Comparison of ENCODE assay signal across 20 mouse cellular contexts in genomic region chr13:10687379-10687778, GRCm38 (mm10).
A peak's percentile ranks its signal among the peaks of the same experiment; 100 is the strongest.
DNase-seq lines count a peak whose midpoint lies in the region; ATAC-seq lines count a peak whose summit lies in the region.
"Had no signal": no experiment of that assay in that cellular context is flagged by ENCODE, and none has a peak within 500 bp of the region (broad histone marks: within the 10 kb centered on the region; RNA-seq: fewer than 3 reads in every experiment).

No protein-coding gene starts in this region.

- no peak overlapping the region for H3K4me2 ChIP-seq in kidney, embryonic 15.5 days
- no peak overlapping the region for H3K4me2 ChIP-seq in midbrain, embryonic 14.5 days (ENCODE audit: low read length)
- H3K4me2 ChIP-seq in midbrain, embryonic 16.5 days (ENCODE audit: low read length) = no peak overlapping the region
- no peak overlapping the region for H3K4me2 ChIP-seq in limb, embryonic 15.5 days
- H3K4me2 ChIP-seq: heart, embryonic 11.5 days; hindbrain, embryonic 15.5 days; intestine, embryonic 15.5 days; limb, embryonic 13.5 days; neural tube, embryonic 12.5 days had no signal

- H3K36me3 ChIP-seq in kidney, embryonic 15.5 days = no peaks in the 10 kb centered on the region
- no peaks in the 10 kb centered on the region for H3K36me3 ChIP-seq in midbrain, embryonic 14.5 days (ENCODE audit: control insufficient read depth, insufficient read depth, low read length)
- H3K36me3 ChIP-seq in midbrain, embryonic 16.5 days (ENCODE audit: control insufficient read depth, insufficient read depth, low read length) = no peaks in the 10 kb centered on the region
- no peaks in the 10 kb centered on the region for H3K36me3 ChIP-seq in limb, embryonic 15.5 days
- H3K36me3 ChIP-seq: hindbrain, embryonic 15.5 days; intestine, embryonic 15.5 days; limb, embryonic 13.5 days; neural tube, embryonic 12.5 days had no signal

- no peaks in the 10 kb centered on the region for H3K9me3 ChIP-seq in kidney, embryonic 15.5 days (replicated peaks)
- H3K9me3 ChIP-seq in midbrain, embryonic 14.5 days (ENCODE audit: control insufficient read depth, low read length) = no peaks in the 10 kb centered on the region
- no peaks in the 10 kb centered on the region for H3K9me3 ChIP-seq in midbrain, embryonic 16.5 days (replicated peaks; ENCODE audit: control insufficient read depth, low read length, poor library complexity, severe bottlenecking)
- H3K9me3 ChIP-seq in limb, embryonic 15.5 days = no peaks in the 10 kb centered on the region
- H3K9me3 ChIP-seq: hindbrain, embryonic 15.5 days; intestine, embryonic 15.5 days; limb, embryonic 13.5 days; neural tube, embryonic 12.5 days had no signal

- H3K4me1 ChIP-seq in kidney, embryonic 15.5 days = no peaks in the 10 kb centered on the region
- no peaks in the 10 kb centered on the region for H3K4me1 ChIP-seq in midbrain, embryonic 14.5 days (ENCODE audit: control insufficient read depth, insufficient read depth, low read length)
- no peaks in the 10 kb centered on the region for H3K4me1 ChIP-seq in midbrain, embryonic 16.5 days (ENCODE audit: control insufficient read depth, insufficient read depth, low read length)
- H3K4me1 ChIP-seq in limb, embryonic 15.5 days = no peaks in the 10 kb centered on the region
- H3K4me1 ChIP-seq: hindbrain, embryonic 15.5 days; intestine, embryonic 15.5 days; limb, embryonic 13.5 days; neural tube, embryonic 12.5 days had no signal

- H3K27me3 ChIP-seq in kidney, embryonic 15.5 days = no peaks in the 10 kb centered on the region
- no peaks in the 10 kb centered on the region for H3K27me3 ChIP-seq in midbrain, embryonic 14.5 days (ENCODE audit: control insufficient read depth, insufficient read depth, low read length)
- no peaks in the 10 kb centered on the region for H3K27me3 ChIP-seq in midbrain, embryonic 16.5 days (ENCODE audit: control insufficient read depth, insufficient read depth, low read depth, low read length)
- H3K27me3 ChIP-seq in limb, embryonic 15.5 days = no peaks in the 10 kb centered on the region
- H3K27me3 ChIP-seq: hindbrain, embryonic 15.5 days; intestine, embryonic 15.5 days; limb, embryonic 13.5 days; neural tube, embryonic 12.5 days had no signal

- H3K27ac ChIP-seq in kidney, embryonic 15.5 days = no peak overlapping the region
- H3K27ac ChIP-seq in midbrain, embryonic 14.5 days (replicated peaks; ENCODE audit: low read depth, low read length) = no peak overlapping the region
- no peak overlapping the region for H3K27ac ChIP-seq in midbrain, embryonic 16.5 days (ENCODE audit: low read length)
- no peak overlapping the region for H3K27ac ChIP-seq in limb, embryonic 15.5 days
- H3K27ac ChIP-seq: hindbrain, embryonic 15.5 days; intestine, embryonic 15.5 days; left cerebral cortex, adult 2 months; limb, embryonic 13.5 days; liver, embryonic 14.5 days; neural tube, embryonic 12.5 days had no signal

- no peak overlapping the region for H3K9ac ChIP-seq in kidney, embryonic 15.5 days
- H3K9ac ChIP-seq in midbrain, embryonic 14.5 days (replicated peaks; ENCODE audit: low read length) = no peak overlapping the region
- H3K9ac ChIP-seq in midbrain, embryonic 16.5 days (ENCODE audit: low read depth, low read length) = no peak overlapping the region
- H3K9ac ChIP-seq in limb, embryonic 15.5 days = no peak overlapping the region
- H3K9ac ChIP-seq: hindbrain, embryonic 15.5 days; intestine, embryonic 15.5 days; limb, embryonic 13.5 days; liver, embryonic 14.5 days; neural tube, embryonic 12.5 days had no signal

- no peak overlapping the region for H3K4me3 ChIP-seq in kidney, embryonic 15.5 days (replicated peaks)
- no peak overlapping the region for H3K4me3 ChIP-seq in midbrain, embryonic 14.5 days (replicated peaks; ENCODE audit: low read depth, low read length)
- H3K4me3 ChIP-seq in midbrain, embryonic 16.5 days (ENCODE audit: low read depth, low read length) = no peak overlapping the region
- H3K4me3 ChIP-seq in limb, embryonic 15.5 days = no peak overlapping the region
- H3K4me3 ChIP-seq: hindbrain, embryonic 15.5 days; intestine, embryonic 15.5 days; left cerebral cortex, adult 2 months; limb, embryonic 13.5 days; neural tube, embryonic 12.5 days had no signal

- 70% methylated on average over 5 of the region's 5 CpGs for WGBS in kidney, embryonic 15.5 days
- WGBS in midbrain, embryonic 14.5 days = 82% methylated on average over 5 of the region's 5 CpGs
- 72% methylated on average over 5 of the region's 5 CpGs for WGBS in midbrain, embryonic 16.5 days
- 58% methylated on average over 5 of the region's 5 CpGs for WGBS in limb, embryonic 15.5 days

- peak; percentile 16 to 38 for DNase-seq in cerebellum, postnatal 10 days
- DNase-seq in cerebellum, adult 11-12 months = no peak
- DNase-seq in kidney, adult 9 months = no peak
- no peak for DNase-seq in midbrain, embryonic 14.5 days
- DNase-seq in heart, postnatal 4 days = no peak
- DNase-seq: adrenal gland, postnatal 25 days; heart, postnatal 10 days; layer of hippocampus, adult 9-11 months; thymus, adult 18-20 months had no signal

- peak; percentile 66 for ATAC-seq in kidney, embryonic 15.5 days (replicated peaks; ENCODE audit: low FRiP score)
- peak; percentile 34; the same call in 1 of the 2 replicates for ATAC-seq in midbrain, embryonic 14.5 days (ENCODE audit: low FRiP score, low TSS enrichment)
- ATAC-seq in midbrain, embryonic 16.5 days = no peak
- peak; percentile 40; the same call in 1 of the 2 replicates for ATAC-seq in limb, embryonic 15.5 days (ENCODE audit: insufficient number of reproducible peaks, low FRiP score, low TSS enrichment, low read depth)
- ATAC-seq: CD4-positive, CD25-positive, alpha-beta regulatory T cell, adult 4 months; intestine, embryonic 15.5 days had no signal

Comparison
In these comparisons a context has a peak if more than half of its experiments do, and no peak if none do; other contexts are left out.
1. DNase-seq: peak in cerebellum, postnatal 10 days (2 of 2); none in cerebellum, adult 11-12 months (single experiment), kidney, adult 9 months (single experiment), midbrain, embryonic 14.5 days (single experiment) and heart, postnatal 4 days (single experiment).